Mouse (Mus musculus): ENCODE measurements at regions not wholly inside any gene's neighbourhood (a gene's known extent, or its start where the extent isn't known, plus 50 kb on each side); places are given as distances from the start of the nearest gene placed in this dataset.
A peak's percentile ranks its signal among the peaks of the same experiment; 100 is the strongest.

GRCm38 (mm10) chr3:119911532-119911931 is 127.3 kb upstream of the Ptbp2 start:
- DNase-seq (ENCODE audit: low spot score in 2 of 2), result no peak
- intact Hi-C loops (cut with DNase I), result no loop called here

DNA sequence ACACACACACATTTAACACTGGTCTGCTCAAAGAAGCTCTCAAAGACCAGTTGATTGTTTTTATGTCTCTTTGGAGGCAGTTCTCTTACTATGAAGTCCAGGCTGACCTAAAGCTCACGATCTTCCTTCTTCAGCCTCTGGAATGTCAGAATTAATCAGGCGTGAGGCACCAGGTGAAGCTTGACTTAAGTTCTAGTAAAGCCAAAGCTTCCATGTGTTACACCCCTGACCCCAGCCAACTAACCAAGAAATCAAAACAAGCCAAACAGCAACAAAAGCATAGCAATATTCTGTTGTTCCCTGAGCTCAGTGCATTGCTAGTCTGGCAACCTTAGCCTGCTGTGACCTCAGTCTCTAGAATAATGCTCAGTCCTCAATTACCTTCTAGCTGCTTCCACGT is 120.0 kb upstream of the Ptbp2 start:
- intact Hi-C loops (cut with DNase I), result no loop called here
- no peak for DNase-seq (ENCODE audit: low spot score in 2 of 2)

DNA sequence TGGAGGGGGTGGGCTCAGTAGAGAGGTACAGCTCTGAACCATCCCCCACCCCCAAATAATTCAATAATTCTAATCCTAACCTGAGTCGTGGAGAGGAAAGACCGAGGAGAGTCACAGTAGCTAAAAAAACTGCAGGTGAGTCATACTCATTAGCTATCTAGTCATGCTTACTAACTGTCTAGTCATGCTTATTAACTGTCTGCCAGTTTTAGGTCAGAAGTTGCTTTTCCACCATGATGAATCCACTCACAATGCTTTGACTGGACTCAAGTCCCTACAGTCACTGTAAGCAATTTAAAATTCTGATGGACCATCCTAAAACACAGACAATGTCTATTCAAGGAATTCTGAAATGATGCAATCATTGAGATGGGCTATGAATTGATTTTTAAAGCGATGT is 110.9 kb upstream of the Ptbp2 start:
- DNase-seq (ENCODE audit: low spot score in 2 of 2), result no peak
- intact Hi-C loops (cut with DNase I), result no loop called here

GRCm38 (mm10) chr3:119894035-119894434 is 109.8 kb upstream of the Ptbp2 start:
- DNase-seq (ENCODE audit: low spot score in 2 of 2), result no peak
- intact Hi-C loops (cut with DNase I), result no loop called here

DNA sequence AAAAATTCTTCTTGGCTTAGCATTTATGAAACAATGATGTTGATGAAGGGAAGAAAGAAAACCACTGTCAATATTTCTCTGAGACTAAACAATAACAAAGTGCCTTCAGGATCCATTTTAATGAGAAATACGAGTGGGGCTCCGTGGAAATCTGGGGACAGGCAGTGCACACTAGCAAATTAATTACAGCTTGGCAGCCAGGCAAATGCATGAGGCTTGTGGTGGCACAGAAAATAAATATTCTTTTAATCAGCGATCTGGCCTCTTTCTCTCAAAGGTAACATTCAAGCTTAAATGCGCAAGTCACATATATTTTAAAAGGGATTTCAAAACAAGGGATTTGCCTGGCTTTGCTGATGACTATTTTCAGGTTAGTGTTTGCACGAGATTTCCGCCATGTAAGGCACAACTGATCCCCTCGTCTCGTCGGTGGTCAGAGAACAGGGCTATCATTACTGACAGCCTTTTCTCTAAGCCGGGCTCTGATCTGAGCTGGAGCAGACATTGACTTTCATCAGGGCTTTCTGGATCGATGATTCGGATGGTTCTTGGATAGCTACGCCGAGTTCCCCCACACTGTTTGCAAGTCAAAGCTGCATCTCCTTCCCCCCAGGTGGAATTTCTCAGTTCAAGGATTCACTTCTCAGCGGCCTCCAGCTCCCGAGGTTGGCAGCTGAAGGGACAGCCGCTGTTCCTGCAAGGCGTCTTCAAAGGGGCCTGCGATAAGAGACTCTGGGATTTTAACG is 109.1 kb upstream of the Ptbp2 start:
- intact Hi-C loops (cut with DNase I), result no loop called here
- DNase-seq (ENCODE audit: low spot score in 2 of 2), result no peak

DNA sequence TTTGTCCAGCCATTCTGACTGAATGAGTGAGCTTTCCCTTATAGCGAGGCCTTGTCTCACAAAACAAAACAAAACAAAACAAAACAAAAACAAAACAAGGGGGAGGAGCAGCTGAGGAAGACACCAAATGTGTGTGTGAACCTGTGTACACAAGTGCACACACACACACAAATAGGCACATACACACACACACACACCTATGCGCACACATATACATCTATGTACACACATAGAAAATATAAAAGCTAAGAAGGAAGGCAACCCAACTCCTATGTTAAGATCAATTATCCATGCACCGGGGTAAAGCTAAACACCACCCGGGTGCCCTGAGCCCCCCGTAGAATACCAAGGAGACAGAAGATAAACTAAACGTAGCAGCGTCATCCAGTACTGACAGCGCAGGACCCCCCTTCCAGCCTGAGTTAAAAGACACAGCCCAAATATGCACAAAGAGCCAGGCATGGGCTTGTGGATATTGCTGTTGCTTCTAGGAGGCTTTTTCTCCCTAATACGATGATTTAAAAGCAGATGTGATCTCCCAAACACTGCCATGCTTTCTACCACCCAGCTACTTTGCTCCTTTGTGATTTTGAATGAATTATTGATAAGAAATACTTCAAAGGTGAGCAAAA is 108.4 kb upstream of the Ptbp2 start:
- no peak for DNase-seq (ENCODE audit: low spot score in 2 of 2)
- intact Hi-C loops (cut with DNase I), result no loop called here

- no peak for DNase-seq (ENCODE audit: low spot score in 2 of 2)
- intact Hi-C loops (cut with DNase I), result no loop called here
Measured at GRCm38 (mm10) chr3:119890911-119891310, 106.6 kb upstream of the Ptbp2 start.

DNA sequence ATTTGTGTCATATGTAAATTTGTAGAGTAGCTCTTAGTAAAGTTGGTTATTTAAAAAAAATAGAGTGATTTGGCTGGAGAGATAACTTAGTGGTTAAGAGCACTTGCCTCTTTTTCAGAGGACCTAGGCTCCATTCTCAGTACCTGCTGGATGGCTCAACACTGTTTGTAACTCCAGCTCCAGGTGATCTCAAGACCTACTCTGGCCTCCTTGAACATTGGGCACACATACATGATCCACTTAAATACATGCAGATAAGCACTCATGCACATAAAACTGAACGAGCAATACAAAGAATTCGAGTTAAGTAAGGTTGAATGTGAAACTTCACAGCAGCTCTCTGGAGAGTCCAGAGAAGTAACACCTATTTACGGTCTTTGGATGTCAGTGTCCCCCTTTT is 104.2 kb upstream of the Ptbp2 start:
- no peak for DNase-seq (ENCODE audit: low spot score in 2 of 2)
- intact Hi-C loops (cut with DNase I), result no loop called here

DNA sequence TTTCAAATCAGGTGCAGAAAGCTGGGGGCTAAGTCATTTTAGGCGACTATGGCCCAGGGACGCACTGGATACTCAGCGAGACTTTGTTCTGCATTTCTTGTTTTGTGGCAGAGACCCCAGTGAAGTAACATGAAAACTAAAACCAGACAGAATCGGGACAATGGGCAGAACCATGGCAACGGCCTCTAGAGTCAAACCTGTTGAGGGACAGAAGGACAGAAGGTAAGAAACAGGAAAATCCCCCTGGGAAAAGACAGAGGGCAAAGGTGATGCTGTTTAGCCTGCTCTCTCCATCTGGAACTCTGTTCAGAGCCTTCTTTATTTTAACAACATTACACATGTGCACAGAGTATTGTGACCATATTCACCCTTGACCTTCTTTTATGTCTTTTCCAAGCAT is 92.1 kb upstream of the Ptbp2 start:
- no peak for DNase-seq (ENCODE audit: low spot score in 2 of 2)
- intact Hi-C loops (cut with DNase I), result no loop called here

DNA sequence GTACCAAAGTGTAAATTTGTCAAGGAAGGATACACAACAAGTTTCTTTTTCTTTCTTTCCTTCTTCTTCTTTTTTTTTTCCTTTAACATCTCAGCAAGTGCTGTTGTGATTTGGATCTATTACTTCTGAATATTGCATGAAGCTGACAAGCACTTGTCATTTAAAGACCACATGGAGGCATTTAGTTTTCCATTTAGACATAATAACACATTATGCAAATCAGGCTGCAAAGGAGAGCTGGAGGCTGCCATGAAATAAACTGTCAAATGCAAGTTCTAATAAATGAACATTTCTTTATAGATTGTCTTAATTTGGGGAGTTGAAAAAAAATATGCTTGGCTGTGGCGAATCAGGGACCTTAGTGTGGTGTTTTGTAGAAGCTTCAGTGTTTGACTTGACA is 90.8 kb upstream of the Ptbp2 start:
- intact Hi-C loops (cut with DNase I), result no loop called here
- DNase-seq (ENCODE audit: low spot score in 2 of 2), result no peak

DNA sequence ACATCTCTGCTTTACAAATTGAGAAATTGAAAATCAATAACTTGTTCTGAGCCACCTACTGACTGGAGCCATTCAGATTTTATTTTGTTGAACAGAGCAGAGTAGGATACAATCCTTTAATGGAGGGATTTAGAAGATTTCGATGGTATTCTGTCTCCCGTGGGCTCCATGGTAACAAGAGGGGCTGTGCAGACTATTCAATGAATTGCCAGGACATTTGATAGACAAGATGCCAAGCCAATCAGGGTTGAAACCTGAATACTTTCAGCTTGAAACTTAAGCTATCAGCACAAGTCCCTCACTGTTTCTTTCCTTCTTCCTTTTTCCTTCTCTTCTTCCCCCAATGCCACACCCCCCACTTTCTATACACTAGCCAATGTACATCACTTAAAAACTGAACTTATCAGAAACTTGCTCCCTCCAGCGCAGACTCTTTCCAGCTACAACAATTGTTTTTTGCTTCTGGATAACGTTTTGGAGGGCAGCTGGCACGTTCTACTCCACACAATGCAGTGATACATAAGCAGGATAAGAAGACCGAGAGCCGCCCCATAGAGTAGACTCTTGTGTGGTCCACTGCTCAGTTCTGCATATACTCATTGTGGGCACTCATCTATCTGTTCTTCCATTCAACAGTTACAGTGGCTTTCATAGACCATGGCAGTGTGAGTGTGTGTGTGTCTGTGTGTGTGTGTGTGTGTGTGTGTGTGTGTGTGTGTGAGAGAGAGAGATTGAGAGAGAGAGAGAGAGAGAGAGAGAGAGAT is 78.1 kb upstream of the Ptbp2 start:
- peak in 1 of 2 experiments; percentile 6 for DNase-seq (ENCODE audit: low spot score in 2 of 2)
- intact Hi-C loops (cut with DNase I), result no loop called here

All from left cerebral cortex, postnatal 36 days (tissue).